Comparison of ENCODE assay signal across 8 mouse cellular contexts in the genomic region with DNA sequence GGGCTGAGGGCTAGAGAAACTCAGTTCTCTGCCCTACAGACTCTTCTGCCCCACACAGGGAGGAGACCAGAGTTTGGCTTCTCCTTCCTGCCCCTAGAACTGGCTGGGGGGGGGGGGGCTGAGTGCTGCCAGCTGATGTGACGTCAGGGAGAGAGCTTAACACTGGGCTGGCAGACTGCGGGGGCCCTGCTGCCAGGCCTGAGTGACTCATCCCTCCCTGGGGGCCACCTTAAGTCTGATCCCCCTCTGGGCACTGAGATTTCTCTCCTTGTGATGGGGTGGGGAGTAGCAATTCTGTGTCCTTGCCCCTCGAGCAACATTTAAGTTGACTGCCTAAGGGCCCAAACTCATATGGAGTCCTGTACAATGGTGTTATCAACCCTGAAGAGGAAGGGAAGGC. TPM values are rescaled to one million over a fixed set of nuclear protein-coding genes. Genes with fewer than 3 reads are reported as not detected.
DNase-seq lines count a peak whose midpoint lies in the region; ATAC-seq and TF ChIP-seq lines count a peak whose summit lies in the region.

No protein-coding gene starts in this region.

- TF ChIP-seq CTCF in embryonic fibroblast, embryonic 13.5 days (IDR thresholded peaks at IDR 0.05; ENCODE audit: borderline replicate concordance, insufficient read depth, low read length) = no peak

- DNase-seq in frontal cortex, postnatal 14 days (ENCODE audit: low spot score in 2 of 2) = no peak
- DNase-seq in 3134 (ENCODE audit: extremely low read depth, insufficient read length, low spot score) = peak; percentile 63
- DNase-seq in right cerebral cortex, adult 2 months (ENCODE audit: low spot score in 2 of 2) = no peak
- no peak for DNase-seq in yolk sac, embryonic 10.5 days (ENCODE audit: low spot score)

- H3K4me2 ChIP-seq in limb, embryonic 13.5 days (replicated peaks) = peak overlapping the region; percentile 85

- peak overlapping the region; percentile 84 for H3K4me3 ChIP-seq in embryonic fibroblast, embryonic 13.5 days (ENCODE audit: insufficient read depth, low read length)
- H3K4me3 ChIP-seq in limb, embryonic 13.5 days = peak overlapping the region; percentile 91

- peaks cover 2% of the 10 kb centered on the region; the same call in 1 of the 2 replicates for H3K4me1 ChIP-seq in embryonic fibroblast, embryonic 13.5 days (ENCODE audit: control insufficient read depth, insufficient read depth, low read length)
- H3K4me1 ChIP-seq in limb, embryonic 13.5 days = peaks cover 18% of the 10 kb centered on the region

- WGBS in limb, embryonic 13.5 days = 59% methylated on average over 3 of the region's 3 CpGs

- H3K36me3 ChIP-seq in limb, embryonic 13.5 days = peaks cover 52% of the 10 kb centered on the region

- no peak for TF ChIP-seq POLR2A in embryonic fibroblast, embryonic 13.5 days (IDR thresholded peaks at IDR 0.05; ENCODE audit: low read depth, low read length)

- peak; percentile 20; the same call in 1 of the 2 replicates for ATAC-seq in frontal cortex, adult (ENCODE audit: low TSS enrichment)
- no peak for ATAC-seq in limb, embryonic 13.5 days (ENCODE audit: low FRiP score, low read depth)
- no peak for ATAC-seq in CD4-positive, CD25-positive, alpha-beta regulatory T cell, adult 4 months

- no peaks in the 10 kb centered on the region for H3K27me3 ChIP-seq in limb, embryonic 13.5 days

- H3K27ac ChIP-seq in embryonic fibroblast, embryonic 13.5 days (ENCODE audit: insufficient read depth, low read length) = no peak overlapping the region
- H3K27ac ChIP-seq in limb, embryonic 13.5 days = no peak overlapping the region; the same call in 1 of the 2 replicates

- peak overlapping the region; percentile 99 for H3K9ac ChIP-seq in limb, embryonic 13.5 days

- no peaks in the 10 kb centered on the region for H3K9me3 ChIP-seq in limb, embryonic 13.5 days

RNA-seq across cellular contexts. Expression of a gene that starts 1.5 kb away (rescaled TPM):
- 59.1 and 63.1 TPM in 2 replicates for polyA plus RNA-seq in embryonic fibroblast, embryonic 13.5 days (2011; ENCODE audit: insufficient read length, low read depth, missing spikeins)
- polyA plus RNA-seq in limb, embryonic 13.5 days (2015; fragmentation: Nextera tagmentation; extraction: Ambion mirVana) = 11.7 and 12.9 TPM in 2 replicates
- polyA plus RNA-seq in CD4-positive, CD25-positive, alpha-beta regulatory T cell, adult 4 months (2017; shearing (Covaris generic)) = 1 to 10 TPM; 2.3 to 3.3 TPM

RNA-seq across cellular contexts. Expression of a gene that starts 9.7 kb away (rescaled TPM):
- polyA plus RNA-seq in embryonic fibroblast, embryonic 13.5 days (2011; ENCODE audit: insufficient read length, low read depth, missing spikeins) = 20.5 and 24.6 TPM in 2 replicates
- 14.8 and 15.3 TPM in 2 replicates for polyA plus RNA-seq in limb, embryonic 13.5 days (2015; fragmentation: Nextera tagmentation; extraction: Ambion mirVana)
- polyA plus RNA-seq in CD4-positive, CD25-positive, alpha-beta regulatory T cell, adult 4 months (2017; shearing (Covaris generic)) = 10 to 100 TPM; 14.5 to 15.7 TPM

RNA-seq across cellular contexts. Expression of a gene that starts 22.6 kb away (rescaled TPM):
- polyA plus RNA-seq in embryonic fibroblast, embryonic 13.5 days (2011; ENCODE audit: insufficient read length, low read depth, missing spikeins) = not detected in 2 replicates
- polyA plus RNA-seq in limb, embryonic 13.5 days (2015; fragmentation: Nextera tagmentation; extraction: Ambion mirVana) = 0.28 and 0.38 TPM in 2 replicates
- polyA plus RNA-seq in CD4-positive, CD25-positive, alpha-beta regulatory T cell, adult 4 months (2017; shearing (Covaris generic)) = not detected

RNA-seq across cellular contexts. Expression of a gene that starts 32.8 kb away (rescaled TPM):
- 42.0 and 44.9 TPM in 2 replicates for polyA plus RNA-seq in embryonic fibroblast, embryonic 13.5 days (2011; ENCODE audit: insufficient read length, low read depth, missing spikeins)
- polyA plus RNA-seq in limb, embryonic 13.5 days (2015; fragmentation: Nextera tagmentation; extraction: Ambion mirVana) = 60.6 and 61.4 TPM in 2 replicates
- polyA plus RNA-seq in CD4-positive, CD25-positive, alpha-beta regulatory T cell, adult 4 months (2017; shearing (Covaris generic)) = 10 to 100 TPM; 63.3 to 77.5 TPM

RNA-seq across cellular contexts. Expression of a gene that starts 33.0 kb away (rescaled TPM):
- polyA plus RNA-seq in embryonic fibroblast, embryonic 13.5 days (2011; ENCODE audit: insufficient read length, low read depth, missing spikeins) = 42.1 and 45.6 TPM in 2 replicates
- 42.3 and 43.3 TPM in 2 replicates for polyA plus RNA-seq in limb, embryonic 13.5 days (2015; fragmentation: Nextera tagmentation; extraction: Ambion mirVana)
- polyA plus RNA-seq in CD4-positive, CD25-positive, alpha-beta regulatory T cell, adult 4 months (2017; shearing (Covaris generic)) = 10 to 100 TPM; 28.7 to 51.8 TPM
